Comparison of ENCODE assay signal across 17 mouse cellular contexts in the genomic region with DNA sequence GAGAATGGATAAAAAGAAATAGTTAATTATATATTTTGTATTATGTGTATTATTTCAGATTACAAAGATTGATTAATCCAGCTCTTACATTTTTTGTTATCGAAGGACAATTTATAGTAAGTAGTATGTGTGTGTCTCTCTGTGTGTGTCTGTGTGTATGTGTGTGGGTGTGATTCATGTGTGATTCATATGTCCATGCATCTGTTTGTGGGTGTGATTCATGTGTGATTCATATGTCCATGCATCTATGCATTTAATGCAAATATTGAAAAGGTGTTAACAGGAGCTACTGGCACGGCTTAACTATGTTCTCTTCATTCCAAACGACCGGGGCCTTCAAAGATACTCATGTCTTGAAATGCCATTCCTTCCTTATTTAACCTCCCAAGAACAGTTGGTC.
"Had no signal": no experiment of that assay in that cellular context is flagged by ENCODE, and none has a peak within 500 bp of the region (broad histone marks: within the 10 kb centered on the region; RNA-seq: fewer than 3 reads in every experiment).

No protein-coding gene starts in this region.

- H3K4me1 ChIP-seq: neural tube, embryonic 12.5 days; neural tube, embryonic 13.5 days; stomach, embryonic 15.5 days had no signal

- H3K9ac ChIP-seq: neural tube, embryonic 12.5 days; neural tube, embryonic 13.5 days; neural tube, embryonic 15.5 days; stomach, embryonic 15.5 days had no signal

- H3K27me3 ChIP-seq: neural tube, embryonic 12.5 days; neural tube, embryonic 13.5 days; neural tube, embryonic 15.5 days; stomach, embryonic 15.5 days had no signal

- H3K4me3 ChIP-seq: neural tube, embryonic 12.5 days; neural tube, embryonic 13.5 days; neural tube, embryonic 15.5 days; stomach, embryonic 15.5 days had no signal

- H3K9me3 ChIP-seq: neural tube, embryonic 12.5 days; neural tube, embryonic 13.5 days; neural tube, embryonic 15.5 days; stomach, embryonic 15.5 days had no signal

- DNase-seq: retina, postnatal 1 day; right cerebral cortex, adult 18-20 months; right cerebral cortex, postnatal 14 days; right cerebral cortex, postnatal 25 days; right cerebral cortex, postnatal 4 days; spleen, adult 18-20 months; thymus, adult 18-20 months; thymus, adult 2 months; thymus, postnatal 14 days; thymus, postnatal 25 days; thymus, postnatal 36 days; thymus, postnatal 4 days had no signal

- H3K27ac ChIP-seq: neural tube, embryonic 12.5 days; neural tube, embryonic 13.5 days; neural tube, embryonic 15.5 days; stomach, embryonic 15.5 days; stomach, postnatal 0 days had no signal

- H3K4me2 ChIP-seq: neural tube, embryonic 12.5 days; neural tube, embryonic 13.5 days; neural tube, embryonic 15.5 days; stomach, embryonic 15.5 days had no signal

- H3K36me3 ChIP-seq: neural tube, embryonic 12.5 days; neural tube, embryonic 13.5 days; neural tube, embryonic 15.5 days; stomach, embryonic 15.5 days had no signal
